Mouse (Mus musculus): ENCODE data around the gene Csf2rb. TPM values are rescaled to one million over a fixed set of nuclear protein-coding genes. Genes with fewer than 3 reads are reported as not detected.
"Not testable (repeated sequence)": the region's sequence is repeated elsewhere in the genome, so short reads cannot be mapped to it uniquely, and the experiment has no call there.

Csf2rb gene
- polyA plus RNA-seq, 1 experiment = not detected

DNA sequence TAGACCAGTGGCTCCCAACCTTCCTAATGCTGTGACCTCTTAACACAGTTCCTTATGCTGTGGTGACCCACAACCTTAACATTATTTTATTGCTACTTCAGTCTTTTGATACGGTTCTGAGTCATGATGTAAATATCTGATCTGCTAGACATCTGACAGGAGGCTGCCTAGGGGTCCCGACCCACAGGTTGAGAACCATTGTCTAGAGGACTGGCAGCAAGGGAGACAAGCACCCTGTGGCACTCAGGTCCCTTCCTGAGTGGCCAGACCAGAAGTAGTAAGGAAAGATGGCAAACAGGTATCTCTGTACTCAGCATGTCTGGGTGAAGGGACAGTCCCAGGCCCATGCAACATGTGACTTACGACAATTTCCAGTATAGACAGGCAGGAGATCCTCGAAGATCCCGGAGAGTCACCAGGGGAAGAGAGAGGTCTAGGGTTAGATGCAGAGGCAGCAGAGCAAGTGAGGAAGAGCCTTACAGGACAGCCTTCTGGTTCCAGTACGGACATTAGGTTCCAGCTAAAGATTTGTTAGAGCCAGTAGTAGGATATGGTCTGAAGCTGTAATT is 21.8 kb upstream of the Csf2rb start:
- Histone ChIP-seq H3K27ac (ENCODE audit: insufficient read depth, low read depth, low read length) (no peak overlapping the region), H3K4me1 (ENCODE audit: control insufficient read depth, insufficient read depth, low read length) (no peaks in the 10 kb centered on the region)

DNA sequence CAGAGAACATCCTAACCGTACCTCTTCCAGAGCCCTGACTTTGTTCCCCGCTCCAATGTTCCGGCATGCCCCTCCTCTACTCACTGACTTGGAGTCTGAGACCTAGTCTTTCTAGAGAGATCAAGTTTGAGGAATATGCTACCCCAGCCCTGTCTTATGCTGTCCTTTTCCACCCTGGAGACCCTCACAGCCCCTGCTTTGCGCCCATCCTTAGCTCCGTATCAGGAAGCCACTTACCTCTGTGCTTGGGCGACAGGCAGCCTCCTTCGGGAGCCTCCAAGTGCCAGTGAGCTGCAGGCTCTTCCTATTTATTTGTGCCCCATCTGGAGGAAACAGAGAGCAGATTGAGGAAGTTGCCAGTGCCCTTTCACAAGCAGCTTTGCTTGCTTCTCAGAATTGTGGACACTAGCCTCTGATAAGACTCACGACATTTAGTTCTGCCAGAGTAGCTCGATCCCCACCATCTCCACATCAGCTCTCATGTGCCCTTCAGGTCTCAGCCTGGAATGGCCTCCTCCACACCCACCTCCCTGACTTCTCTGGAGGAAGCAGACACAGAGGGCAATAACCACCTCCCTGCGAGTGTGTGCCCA is 20.1 kb upstream of the Csf2rb start, which contains the start of gene Csf2rb2:
Gene Csf2rb2 (minus strand): TSS at position 381 of the 593 bp plus-strand sequence.
- Histone ChIP-seq H3K4me3 (ENCODE audit: insufficient read depth, low read depth, low read length) (no peak within 1 kb of the TSS), H3K4me1 (ENCODE audit: control insufficient read depth, insufficient read depth, low read length) (no peaks in the 10 kb centered on the region), H3K27ac (ENCODE audit: insufficient read depth, low read depth, low read length) (no peak within 1 kb of the TSS)
- 90% methylated on average over 10 of the region's 10 CpGs for WGBS
- no peak for TF ChIP-seq CTCF (IDR thresholded peaks at IDR 0.05; ENCODE audit: insufficient read depth, low read depth, low read length)
- no peak for TF ChIP-seq POLR2A (IDR thresholded peaks at IDR 0.05; ENCODE audit: insufficient read depth, low read depth, low read length)

More for the DNA sequence above, 21.8 kb upstream of the Csf2rb start:
- H3K4me3 ChIP-seq (ENCODE audit: insufficient read depth, low read depth, low read length) = no peak overlapping the region
- TF ChIP-seq CTCF (IDR thresholded peaks at IDR 0.05; ENCODE audit: insufficient read depth, low read depth, low read length) = no peak
- TF ChIP-seq POLR2A (IDR thresholded peaks at IDR 0.05; ENCODE audit: insufficient read depth, low read depth, low read length) = no peak
- 91% methylated on average over 6 of the region's 6 CpGs for WGBS

DNA sequence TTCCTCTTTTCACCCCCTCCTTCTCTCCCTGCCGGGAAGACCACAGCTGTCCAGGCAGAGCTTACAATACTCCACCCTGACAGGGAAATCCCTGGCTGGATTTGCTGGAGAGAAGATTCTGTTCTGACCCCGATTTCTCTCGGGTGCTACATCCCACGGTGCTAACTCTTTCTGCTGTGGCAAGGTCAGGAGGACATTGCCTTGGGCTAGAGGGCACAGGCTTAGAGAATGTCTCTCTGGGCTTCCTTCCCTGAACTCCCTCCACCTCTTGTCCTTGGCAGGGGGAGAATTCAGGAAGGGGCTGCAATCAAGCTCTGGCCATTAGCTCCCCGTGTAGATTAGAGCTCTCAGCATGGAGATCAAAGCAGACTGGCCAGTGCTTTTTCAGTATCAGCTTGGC is 15.7 kb upstream of the Csf2rb start:
- Histone ChIP-seq H3K27ac (ENCODE audit: insufficient read depth, low read depth, low read length) (no peak overlapping the region), H3K4me3 (ENCODE audit: insufficient read depth, low read depth, low read length) (no peak overlapping the region), H3K4me1 (ENCODE audit: control insufficient read depth, insufficient read depth, low read length) (no peaks in the 10 kb centered on the region)
- no peak for TF ChIP-seq CTCF (IDR thresholded peaks at IDR 0.05; ENCODE audit: insufficient read depth, low read depth, low read length)
- TF ChIP-seq POLR2A (IDR thresholded peaks at IDR 0.05; ENCODE audit: insufficient read depth, low read depth, low read length) = no peak
- 48% methylated on average over 5 of the region's 5 CpGs for WGBS

DNA sequence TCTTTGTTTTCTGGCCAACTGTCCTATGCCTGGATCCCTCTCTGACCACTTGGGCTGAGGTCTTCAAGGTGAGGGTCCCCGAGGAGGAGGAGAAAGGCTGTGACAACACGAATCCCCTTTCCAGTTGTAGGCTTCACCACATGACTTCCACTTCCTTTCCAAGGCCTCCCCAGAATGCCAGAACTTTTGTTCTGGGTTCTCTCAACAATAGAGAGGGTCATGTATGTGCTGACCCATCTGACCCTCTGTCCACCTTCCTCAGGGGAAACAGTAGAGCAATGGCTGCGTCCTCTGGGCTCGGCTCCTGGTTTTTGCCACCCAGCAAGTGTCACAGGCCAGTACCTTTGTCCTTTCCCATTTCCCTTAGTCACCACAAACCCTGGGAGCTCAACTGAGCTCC is 14.6 kb upstream of the Csf2rb start:
- Histone ChIP-seq H3K4me1 (ENCODE audit: control insufficient read depth, insufficient read depth, low read length) (no peaks in the 10 kb centered on the region), H3K27ac (ENCODE audit: insufficient read depth, low read depth, low read length) (no peak overlapping the region), H3K4me3 (ENCODE audit: insufficient read depth, low read depth, low read length) (no peak overlapping the region)
- 83% methylated on average over 4 of the region's 4 CpGs for WGBS
- TF ChIP-seq POLR2A (IDR thresholded peaks at IDR 0.05; ENCODE audit: insufficient read depth, low read depth, low read length) (no peak), CTCF (IDR thresholded peaks at IDR 0.05; ENCODE audit: insufficient read depth, low read depth, low read length) (no peak)

DNA sequence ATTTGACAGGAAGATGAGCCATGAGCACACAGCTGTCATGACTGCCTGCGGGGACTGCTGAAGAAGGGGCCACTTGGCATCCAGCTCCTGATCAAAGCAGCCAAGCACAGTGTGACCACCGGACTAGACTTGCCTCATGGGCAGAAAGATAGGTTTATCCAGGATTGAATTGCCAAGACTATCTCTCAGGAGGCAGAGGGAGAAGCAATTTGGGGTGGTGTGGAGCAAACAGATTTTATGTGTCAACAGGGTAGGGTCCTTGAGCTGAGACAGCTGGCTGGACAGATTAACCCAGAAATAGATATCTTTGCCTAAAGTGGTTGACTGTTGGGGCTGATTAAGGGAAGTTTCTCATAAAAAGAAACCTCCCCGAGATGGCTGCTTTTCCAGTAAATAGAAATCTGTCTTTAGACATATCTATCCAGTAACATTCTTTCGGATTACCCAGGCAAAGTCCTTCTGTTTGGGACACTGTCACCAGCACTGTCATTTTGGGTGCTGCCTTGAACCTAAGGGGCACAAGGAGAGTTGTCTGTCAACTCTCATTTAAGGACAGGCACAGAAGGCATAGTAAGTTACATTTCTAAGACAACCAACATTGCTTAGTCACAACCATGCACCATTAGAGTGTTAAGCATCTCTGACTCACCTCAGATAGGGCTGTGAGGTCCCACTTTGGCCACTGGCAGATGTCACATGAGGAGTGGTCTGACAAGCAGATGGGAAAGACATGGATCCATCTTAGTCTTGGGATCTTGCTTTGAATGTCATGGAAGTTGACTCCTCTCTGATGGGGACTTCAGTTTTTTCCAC is 12.9 kb upstream of the Csf2rb start:
- not testable (repeated sequence) for H3K27ac ChIP-seq (ENCODE audit: insufficient read depth, low read depth, low read length); H3K4me1 ChIP-seq (ENCODE audit: control insufficient read depth, insufficient read depth, low read length); H3K4me3 ChIP-seq (ENCODE audit: insufficient read depth, low read depth, low read length)
- WGBS = 84% methylated on average over 4 of the region's 4 CpGs

DNA sequence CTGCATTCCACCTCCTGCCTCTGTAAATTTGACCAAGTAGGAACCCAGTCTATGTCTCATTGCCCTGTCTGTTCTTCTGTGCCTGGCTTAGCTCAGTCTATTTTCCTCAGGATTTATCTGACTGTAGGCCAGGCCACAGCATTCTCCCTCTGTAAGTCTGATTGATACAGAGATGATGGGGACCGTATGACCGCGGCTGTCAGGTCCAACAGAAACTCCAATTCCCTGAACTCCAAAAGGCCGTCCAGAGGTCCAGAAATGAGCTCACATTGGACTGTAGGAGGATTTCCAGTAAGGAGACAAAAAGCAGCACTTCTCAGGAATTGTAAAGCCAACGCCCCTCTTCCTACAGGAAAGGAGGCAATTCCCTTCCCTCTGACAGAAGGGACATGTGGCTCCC is 11.9 kb upstream of the Csf2rb start:
- not testable (repeated sequence) for H3K27ac ChIP-seq (ENCODE audit: insufficient read depth, low read depth, low read length); H3K4me3 ChIP-seq (ENCODE audit: insufficient read depth, low read depth, low read length); H3K4me1 ChIP-seq (ENCODE audit: control insufficient read depth, insufficient read depth, low read length)
- WGBS = 93% methylated on average over 5 of the region's 5 CpGs

DNA sequence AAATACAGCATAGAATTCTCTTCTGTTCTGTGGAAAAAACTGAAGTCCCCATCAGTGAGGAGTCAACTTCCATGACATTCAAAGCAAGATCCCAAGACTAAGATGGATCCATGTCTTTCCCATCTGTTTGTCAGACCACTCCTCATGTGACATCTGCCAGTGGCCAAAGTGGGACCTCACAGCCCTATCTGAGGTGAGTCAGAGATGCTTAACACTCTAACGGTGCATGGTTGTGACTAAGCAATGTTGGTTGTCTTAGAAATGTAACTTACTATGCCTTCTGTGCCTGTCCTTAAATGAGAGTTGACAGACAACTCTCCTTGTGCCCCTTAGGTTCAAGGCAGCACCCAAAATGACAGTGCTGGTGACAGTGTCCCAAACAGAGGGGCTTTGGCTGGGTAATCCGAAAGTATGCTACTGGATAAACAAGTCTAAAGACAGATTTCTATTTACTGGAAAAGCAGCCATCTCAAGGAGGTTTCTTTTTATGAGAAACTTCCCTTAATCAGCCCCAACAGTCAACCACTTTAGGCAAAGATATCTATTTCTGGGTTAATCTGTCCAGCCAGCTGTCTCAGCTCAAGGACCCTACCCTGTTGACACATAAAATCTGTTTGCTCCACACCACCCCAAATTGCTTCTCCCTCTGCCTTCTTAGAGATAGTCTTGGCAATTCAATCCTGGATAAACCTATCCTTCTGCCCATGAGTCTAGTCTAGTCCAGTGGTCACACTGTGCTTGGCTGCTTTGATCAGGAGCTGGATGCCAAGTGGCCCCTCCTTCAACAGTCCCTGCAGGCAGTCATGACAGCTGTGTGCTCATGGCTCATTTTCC is 7.0 kb upstream of the Csf2rb start:
- WGBS = 80% methylated on average over 2 of the region's 2 CpGs

DNA sequence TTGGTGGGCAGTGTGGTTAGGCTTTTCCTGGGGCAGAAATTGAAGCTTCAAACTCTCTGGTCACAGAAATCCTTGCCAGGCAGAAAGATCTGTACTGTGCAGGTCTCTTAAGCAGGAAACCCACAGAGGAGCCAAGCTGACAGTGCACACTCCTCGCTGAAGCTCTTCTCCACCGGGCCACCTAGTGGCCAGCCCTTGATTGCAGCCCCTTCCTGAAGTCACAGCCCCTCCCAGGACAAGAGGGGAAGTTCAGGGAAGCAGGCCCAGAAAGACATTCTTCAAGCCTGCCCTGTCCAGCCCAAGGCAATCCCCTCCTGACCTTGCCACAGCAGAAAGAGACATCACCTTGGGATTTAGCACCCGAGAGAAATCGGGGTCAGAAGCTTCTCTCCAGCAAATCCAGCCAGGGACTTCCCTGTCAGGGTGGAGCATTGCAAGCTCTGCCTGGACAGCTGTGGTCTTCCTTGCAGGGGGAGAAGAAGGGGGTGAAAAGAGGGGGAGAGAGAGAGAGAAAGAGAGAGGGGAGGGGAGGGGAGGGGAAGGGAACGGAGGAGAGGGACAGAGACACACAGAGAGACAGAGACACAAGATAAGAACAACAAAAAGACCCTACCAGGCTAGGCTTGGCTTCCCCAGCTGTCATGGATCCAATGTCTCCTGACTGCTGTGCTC is 4.6 kb upstream of the Csf2rb start:
- no peak for TF ChIP-seq POLR2A (IDR thresholded peaks at IDR 0.05; ENCODE audit: insufficient read depth, low read depth, low read length)
- TF ChIP-seq CTCF (IDR thresholded peaks at IDR 0.05; ENCODE audit: insufficient read depth, low read depth, low read length) = peak; percentile 68
- H3K4me3 ChIP-seq (ENCODE audit: insufficient read depth, low read depth, low read length) = no peak overlapping the region
- H3K4me1 ChIP-seq (ENCODE audit: control insufficient read depth, insufficient read depth, low read length) = peaks cover 3% of the 10 kb centered on the region; the same call in 1 of the 2 replicates
- 27% methylated on average over 5 of the region's 5 CpGs for WGBS
- H3K27ac ChIP-seq (ENCODE audit: insufficient read depth, low read depth, low read length) = no peak overlapping the region

More for the DNA sequence above, 7.0 kb upstream of the Csf2rb start:
- not testable (repeated sequence) for H3K4me3 ChIP-seq (ENCODE audit: insufficient read depth, low read depth, low read length); H3K27ac ChIP-seq (ENCODE audit: insufficient read depth, low read depth, low read length); H3K4me1 ChIP-seq (ENCODE audit: control insufficient read depth, insufficient read depth, low read length)
